Mouse (Mus musculus): ENCODE measurements around the gene Mlkl.

The Mlkl gene

GRCm38 (mm10) chr8:111337890-111338347, at the start of gene Mlkl:
TSS of gene Mlkl (minus strand) at chr8:111338177.
- no peak for DNase-seq (ENCODE audit: low spot score in 2 of 2)

DNA sequence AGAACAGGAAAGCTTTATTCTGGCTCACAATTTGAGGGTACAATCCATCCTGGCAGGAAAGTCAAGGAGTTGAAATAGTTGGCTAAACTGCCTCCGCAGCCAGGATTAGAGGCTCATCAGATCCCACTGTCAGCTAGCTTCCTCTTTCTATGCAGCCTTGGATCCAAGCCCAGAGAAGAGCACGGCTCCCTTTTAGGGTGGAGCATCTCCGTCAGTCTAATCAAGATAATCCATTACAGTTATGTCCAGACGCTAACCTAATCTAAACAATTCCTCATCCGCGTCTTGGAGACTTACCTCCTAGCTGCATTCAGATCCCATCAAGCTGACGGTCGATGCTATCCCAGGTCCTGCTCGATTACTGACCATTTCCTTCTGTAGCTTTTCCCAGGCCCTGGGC, 47.9 kb upstream of the Mlkl start:
- DNase-seq (ENCODE audit: low spot score in 2 of 2), result no peak

DNA sequence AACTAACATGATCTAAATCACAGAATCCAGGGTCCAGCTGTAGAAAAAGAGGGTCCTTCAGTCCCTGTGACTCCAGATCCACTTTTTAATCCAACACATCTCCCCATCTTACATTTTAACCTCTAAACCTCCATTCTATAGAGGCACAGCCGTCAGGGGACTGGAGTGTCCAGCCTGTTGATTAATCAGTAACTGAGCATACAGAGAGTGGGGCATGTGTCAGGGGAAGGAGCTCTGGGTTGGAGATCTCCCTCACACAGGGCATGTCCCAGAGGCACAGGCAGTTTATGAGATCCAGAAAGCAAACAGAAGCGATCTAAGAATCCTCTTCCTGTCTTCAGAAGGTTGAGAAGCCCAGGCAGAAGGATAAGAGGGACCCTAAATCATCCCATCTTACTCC, 46.7 kb upstream of the Mlkl start:
- no peak for DNase-seq (ENCODE audit: low spot score in 2 of 2)

DNA sequence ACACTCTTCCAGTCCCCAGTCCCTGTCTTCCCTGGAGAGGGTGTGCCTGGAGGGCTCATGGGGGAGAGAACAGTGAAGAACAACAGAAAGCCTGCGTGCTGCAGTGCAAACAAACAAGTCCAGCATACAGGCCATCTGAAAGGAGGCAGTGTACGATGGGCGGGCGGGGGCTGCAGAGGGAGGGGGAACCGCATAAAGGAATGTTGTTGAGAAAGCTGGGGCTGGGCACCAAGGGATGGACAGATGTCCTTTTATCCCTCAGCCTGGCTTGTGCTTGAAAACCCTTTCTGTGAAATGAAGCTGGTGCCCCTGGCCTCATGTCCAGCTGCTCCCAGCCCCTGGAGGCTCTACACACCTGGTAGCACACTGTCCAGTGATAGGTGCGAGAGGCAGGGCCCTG, 37.2 kb upstream of the Mlkl start:
- DNase-seq (ENCODE audit: low spot score in 2 of 2), result no peak

DNA sequence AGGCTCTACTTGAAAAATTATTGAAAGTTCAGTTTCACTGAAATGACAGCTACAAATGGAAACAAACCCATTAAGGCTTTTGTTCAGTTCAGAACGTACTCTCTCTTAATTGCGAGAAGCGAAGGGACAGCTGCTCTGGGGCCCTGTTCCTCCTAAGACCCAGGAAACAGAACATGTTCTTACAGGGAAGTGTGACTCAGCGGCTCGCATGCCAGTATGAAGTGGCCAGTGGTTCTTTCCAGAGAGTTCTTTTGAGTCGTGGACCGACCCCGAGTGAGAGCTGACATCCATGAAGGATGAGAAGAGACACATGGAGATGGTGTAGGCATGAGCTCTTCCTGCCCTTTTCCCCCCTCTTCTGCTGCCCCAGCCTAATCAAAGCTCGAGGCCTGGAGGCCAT, 31.7 kb upstream of the Mlkl start:
- DNase-seq (ENCODE audit: low spot score in 2 of 2), result no peak

GRCm38 (mm10) chr8:111367350-111367749, 29.4 kb upstream of the Mlkl start:
- DNase-seq (ENCODE audit: low spot score in 2 of 2), result no peak

DNA sequence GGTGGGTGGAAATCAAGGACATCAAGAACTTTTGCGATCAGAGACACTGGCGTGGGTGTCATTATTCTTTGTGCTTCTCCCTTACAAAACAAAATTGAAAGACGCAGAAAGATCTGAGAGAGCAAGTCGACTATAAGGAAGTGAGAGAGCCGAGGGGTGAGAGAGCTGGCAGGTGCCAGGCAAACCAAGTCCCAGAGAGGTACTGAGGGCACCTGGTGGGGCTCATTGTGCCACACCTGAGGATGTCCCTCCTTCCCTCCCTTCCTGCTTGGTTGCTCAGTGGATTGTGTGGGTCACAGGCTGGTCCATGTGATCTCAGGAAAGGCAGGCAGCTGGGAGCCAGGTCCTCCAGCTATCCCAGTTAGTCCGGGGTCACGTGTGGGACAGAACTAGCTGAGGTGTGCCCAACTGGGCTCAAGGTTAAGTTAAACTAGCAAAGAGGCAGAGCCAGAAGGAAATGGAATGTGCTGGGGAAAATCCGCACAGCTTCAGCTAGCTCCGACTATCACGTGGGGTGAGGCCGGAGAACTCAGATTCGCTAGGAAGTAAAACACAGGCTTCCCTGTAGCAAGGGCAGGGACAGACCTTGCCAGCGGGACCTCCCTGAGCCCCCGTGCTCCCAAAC, 28.7 kb upstream of the Mlkl start:
- no peak for DNase-seq (ENCODE audit: low spot score in 2 of 2)

- DNase-seq (ENCODE audit: low spot score in 2 of 2), result no peak
Observed at GRCm38 (mm10) chr8:111363489-111363888, 25.5 kb upstream of the Mlkl start.

GRCm38 (mm10) chr8:111360579-111361209, 22.7 kb upstream of the Mlkl start:
- no peak for DNase-seq (ENCODE audit: low spot score in 2 of 2)

- DNase-seq (ENCODE audit: low spot score in 2 of 2), result no peak
Observed at GRCm38 (mm10) chr8:111359936-111360335, 22.0 kb upstream of the Mlkl start.

GRCm38 (mm10) chr8:111358905-111359304, 20.9 kb upstream of the Mlkl start:
- DNase-seq (ENCODE audit: low spot score in 2 of 2), result no peak

DNA sequence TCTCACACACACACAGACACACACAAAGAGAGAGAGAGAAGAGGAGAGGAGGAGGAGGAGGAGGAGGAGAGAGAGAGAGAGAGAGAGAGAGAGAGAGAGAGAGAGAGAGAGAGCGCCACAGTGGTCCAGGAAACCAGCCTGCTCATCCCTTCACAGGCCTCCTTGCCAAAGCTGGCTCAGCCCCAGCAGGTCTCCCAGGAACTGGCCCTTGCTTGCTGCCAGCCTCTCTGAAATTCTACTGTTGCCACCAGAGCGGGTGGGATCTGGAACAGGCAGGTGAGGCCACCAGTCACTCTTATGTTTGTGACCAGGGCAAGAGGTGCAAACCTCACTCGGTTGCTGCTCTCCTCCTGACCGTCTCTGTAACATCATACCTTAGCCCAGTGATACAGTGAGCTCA, 19.5 kb upstream of the Mlkl start:
- peak in 1 of 2 experiments; percentile 47 for DNase-seq (ENCODE audit: low spot score in 2 of 2)

- peak in 1 of 2 experiments; percentile 50 for DNase-seq (ENCODE audit: low spot score in 2 of 2)
Observed at GRCm38 (mm10) chr8:111353497-111353896, 15.5 kb upstream of the Mlkl start.

- no peak for DNase-seq (ENCODE audit: low spot score in 2 of 2)
Observed at GRCm38 (mm10) chr8:111352289-111352688, 14.3 kb upstream of the Mlkl start.

GRCm38 (mm10) chr8:111350577-111350976, 12.6 kb upstream of the Mlkl start:
- no peak for DNase-seq (ENCODE audit: low spot score in 2 of 2)

- DNase-seq (ENCODE audit: low spot score in 2 of 2), result peak; percentile 67 to 83
Observed at GRCm38 (mm10) chr8:111343225-111343624, 5.2 kb upstream of the Mlkl start.

GRCm38 (mm10) chr8:111340186-111340585, 2.2 kb upstream of the Mlkl start:
- no peak for DNase-seq (ENCODE audit: low spot score in 2 of 2)

- DNase-seq (ENCODE audit: low spot score in 2 of 2), result no peak
Observed at GRCm38 (mm10) chr8:111338370-111339208, 612 bp upstream of the Mlkl start.

DNA sequence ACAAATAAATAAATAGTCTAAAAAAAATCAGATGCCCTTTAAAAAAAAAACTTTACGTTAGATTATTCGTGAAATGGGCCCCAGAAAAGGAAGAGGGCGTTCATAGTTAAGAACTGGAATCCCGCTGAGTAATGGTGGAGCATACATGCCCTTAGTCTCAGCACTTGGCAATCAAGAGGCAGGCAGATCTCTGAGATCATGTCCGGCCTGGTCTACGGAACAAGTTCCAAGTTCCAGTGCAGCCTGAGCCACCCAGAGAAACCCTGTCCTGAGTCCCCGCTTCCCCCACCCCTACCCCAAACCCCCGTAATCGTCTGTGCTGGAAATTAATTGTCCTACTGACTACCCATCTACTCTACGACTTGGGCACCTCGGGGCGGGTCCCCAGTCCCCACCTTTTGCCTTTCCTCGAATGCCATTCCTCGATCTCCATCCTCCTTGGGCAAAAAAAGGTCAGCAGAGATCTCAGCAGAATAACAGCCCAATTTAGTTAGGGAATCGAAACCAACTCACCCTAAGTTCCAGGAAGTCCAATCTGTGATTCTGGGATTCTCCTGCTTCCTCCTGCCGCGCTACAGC, 577 bp downstream of the Mlkl start:
- DNase-seq (ENCODE audit: low spot score in 2 of 2), result no peak

GRCm38 (mm10) chr8:111336692-111337091, 1.3 kb downstream of the Mlkl start:
- DNase-seq (ENCODE audit: low spot score in 2 of 2), result no peak

- no peak for DNase-seq (ENCODE audit: low spot score in 2 of 2)
Observed at GRCm38 (mm10) chr8:111325222-111325790, 12.7 kb downstream of the Mlkl start.

DNA sequence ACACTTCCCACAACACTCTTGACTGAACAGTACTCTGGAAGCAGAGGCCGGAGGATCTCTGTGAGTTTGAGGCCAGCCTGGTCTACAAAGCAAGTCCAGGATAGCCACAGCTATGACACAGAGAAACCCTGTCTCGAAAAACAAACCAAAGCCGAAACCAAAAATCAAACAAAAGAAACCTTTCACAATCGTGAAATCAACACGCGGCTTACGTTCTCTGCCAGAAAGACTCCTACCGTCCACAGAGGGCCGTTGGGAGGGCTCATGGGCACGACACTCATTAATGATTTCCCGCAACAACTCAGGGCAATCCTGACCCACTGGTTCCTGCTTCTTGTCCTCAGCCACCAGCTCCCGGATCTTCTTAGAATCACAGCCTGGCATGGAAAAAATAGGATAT, 23.2 kb downstream of the Mlkl start:
- no peak for DNase-seq (ENCODE audit: low spot score in 2 of 2)
